Mouse (Mus musculus) thymus, postnatal 10 days (tissue): ENCODE results near the gene Esp15.
"Not testable (repeated sequence)": the region's sequence is repeated elsewhere in the genome, so short reads cannot be mapped to it uniquely, and the experiment has no call there.

Source experiments
- DNase-seq, 2 experiments: peaks; one replicate each; pipeline ENCODE4 v3.0.0; 2021; ENCODE audit warnings: low spot score in 2 of 2

Esp15 gene

GRCm38 (mm10) chr17:39640654-39641053 lies at the start of gene Esp15:
TSS of gene Esp15 (plus strand) at chr17:39640954.
- not testable (repeated sequence) for DNase-seq

GRCm38 (mm10) chr17:39591550-39591949 lies 49.2 kb upstream of the Esp15 start:
- no peak for DNase-seq
